In genomic region chr13:20038463-20038862, GRCm38 (mm10) we compare ENCODE assay signal across 8 mouse cellular contexts. TPM values are rescaled to one million over a fixed set of nuclear protein-coding genes. Genes with fewer than 3 reads are reported as not detected.
A peak's percentile ranks its signal among the peaks of the same experiment; 100 is the strongest.
DNase-seq lines count a peak whose midpoint lies in the region; ATAC-seq and TF ChIP-seq lines count a peak whose summit lies in the region.

No protein-coding gene starts in this region.

- no peak for ATAC-seq in heart, embryonic 11.5 days (replicated peaks; ENCODE audit: insufficient number of reproducible peaks, low FRiP score, low TSS enrichment)
- ATAC-seq in heart, postnatal 0 days (ENCODE audit: insufficient read depth, low read depth): no peak
- no peak for ATAC-seq in erythroid progenitor cell, adult 5-6 weeks (replicated peaks; ENCODE audit: low FRiP score, poor library complexity, severe bottlenecking)

- peak; percentile 35 to 62 for DNase-seq in heart, adult 18-20 months
- peak; percentile 60 for DNase-seq in B cell, adult 2 months
- peak; percentile 41 for DNase-seq in adrenal gland, adult 2 months
- peak; percentile 14 for DNase-seq in heart, postnatal 0 days (ENCODE audit: low spot score)
- DNase-seq in lung, adult 18-20 months: peak; percentile 18 to 49
- DNase-seq in thymus, adult 2 months: peak; percentile 45

- TF ChIP-seq CTCF in heart, postnatal 0 days (IDR thresholded peaks at IDR 0.05; ENCODE audit: low read depth): peak; percentile 44
- no peak for TF ChIP-seq CTCF in thymus, adult 2 months (IDR thresholded peaks at IDR 0.05; ENCODE audit: borderline replicate concordance, control insufficient read depth, extremely low read depth, insufficient read depth, low read length, poor library complexity)

- WGBS in heart, embryonic 11.5 days (ENCODE audit: insufficient replicate concordance): 27% methylated on average over 11 of the region's 11 CpGs
- WGBS in heart, postnatal 0 days: 25% methylated on average over 11 of the region's 11 CpGs
- 12% methylated on average over 11 of the region's 11 CpGs for WGBS in thymus, adult 2 months

- H3K4me3 ChIP-seq in heart, embryonic 11.5 days (ENCODE audit: low read depth, low read length): no peak overlapping the region
- no peak overlapping the region for H3K4me3 ChIP-seq in heart, postnatal 0 days (ENCODE audit: low read depth, low read length)
- no peak overlapping the region for H3K4me3 ChIP-seq in thymus, adult 2 months (ENCODE audit: control insufficient read depth, insufficient read depth, low read length)

- H3K4me1 ChIP-seq in heart, embryonic 11.5 days (ENCODE audit: control insufficient read depth, insufficient read depth, low read length): no peaks in the 10 kb centered on the region
- H3K4me1 ChIP-seq in heart, postnatal 0 days (ENCODE audit: control insufficient read depth, insufficient read depth): no peaks in the 10 kb centered on the region
- no peaks in the 10 kb centered on the region for H3K4me1 ChIP-seq in thymus, adult 2 months (replicated peaks; ENCODE audit: control insufficient read depth, insufficient read depth, low read length)

- H3K9me3 ChIP-seq in heart, embryonic 11.5 days (replicated peaks; ENCODE audit: control insufficient read depth, low read length): no peaks in the 10 kb centered on the region
- H3K9me3 ChIP-seq in heart, postnatal 0 days (replicated peaks; ENCODE audit: control insufficient read depth, low read length): no peaks in the 10 kb centered on the region

- TF ChIP-seq POLR2A in thymus, adult 2 months (IDR thresholded peaks at IDR 0.05; ENCODE audit: control insufficient read depth, extremely low read depth, insufficient read depth, low read length, poor library complexity): no peak

- no peaks in the 10 kb centered on the region for H3K27me3 ChIP-seq in heart, embryonic 11.5 days (ENCODE audit: control insufficient read depth, insufficient read depth, low read length)
- H3K27me3 ChIP-seq in heart, postnatal 0 days (ENCODE audit: control insufficient read depth, insufficient read depth, low read length): no peaks in the 10 kb centered on the region
- H3K27me3 ChIP-seq in thymus, adult 2 months (ENCODE audit: control insufficient read depth, insufficient read depth, low read length): no peaks in the 10 kb centered on the region

- H3K27ac ChIP-seq in heart, embryonic 11.5 days (ENCODE audit: low read depth, low read length): no peak overlapping the region
- no peak overlapping the region for H3K27ac ChIP-seq in heart, postnatal 0 days (ENCODE audit: low read depth)
- no peak overlapping the region for H3K27ac ChIP-seq in thymus, adult 2 months (ENCODE audit: control insufficient read depth, insufficient read depth, low read length)

- no peaks in the 10 kb centered on the region for H3K36me3 ChIP-seq in heart, embryonic 11.5 days (ENCODE audit: control insufficient read depth, insufficient read depth, low read length)
- H3K36me3 ChIP-seq in heart, postnatal 0 days (replicated peaks; ENCODE audit: control insufficient read depth, insufficient read depth, low read length): no peaks in the 10 kb centered on the region
- no peaks in the 10 kb centered on the region for H3K36me3 ChIP-seq in thymus, adult 2 months (ENCODE audit: control insufficient read depth, insufficient read depth, low read length)

- no peak overlapping the region for H3K9ac ChIP-seq in heart, embryonic 11.5 days (ENCODE audit: low read depth, low read length)
- H3K9ac ChIP-seq in heart, postnatal 0 days (replicated peaks; ENCODE audit: low read depth, low read length): no peak overlapping the region

- no peak for TF ChIP-seq EP300 in heart, postnatal 0 days (IDR thresholded peaks at IDR 0.05; ENCODE audit: low read depth)

- H3K4me2 ChIP-seq in heart, embryonic 11.5 days: no peak overlapping the region
- no peak overlapping the region for H3K4me2 ChIP-seq in heart, postnatal 0 days (ENCODE audit: low read depth, low read length)

RNA-seq across cellular contexts. Expression of gene Elmo1, which starts 51.9 kb away (rescaled TPM):
- total RNA-seq in heart, adult 18-20 months (2021): 1 to 10 TPM; 7.6 to 9.1 TPM
- 9.4 and 10.7 TPM in 2 replicates for polyA plus RNA-seq in heart, embryonic 11.5 days (2014; fragmentation: Nextera tagmentation; extraction: Ambion mirVana)
- total RNA-seq in adrenal gland, adult 2 months (2021): 10 to 100 TPM in 1 of 2 experiments, 1 to 10 TPM in 1; 9.6 to 16.7 TPM
- 14.0 and 15.2 TPM in 2 replicates for polyA plus RNA-seq in adrenal gland, adult 2 months (2012; rRNA removed)
- 11.9 and 17.9 TPM in 2 replicates for total RNA-seq in heart, postnatal 0 days (2014; rRNA removed; ENCODE audit: low replicate concordance)
- 6.5 TPM in 2 replicates for polyA plus RNA-seq in heart, postnatal 0 days (2015; fragmentation: Nextera tagmentation; extraction: Ambion mirVana)
- 50.2 and 52.5 TPM in 2 replicates for polyA plus RNA-seq in thymus, adult 2 months (2012; rRNA removed)
- total RNA-seq in erythroid progenitor cell, adult 5-6 weeks (2015; ENCODE audit: low replicate concordance): 20.5 and 20.9 TPM in 2 replicates
- 5.7 and 9.6 TPM in 2 replicates for total RNA-seq in erythroid progenitor cell, adult 5-6 weeks (2017; ENCODE audit: low replicate concordance)
